Mouse (Mus musculus): ENCODE measurements around the gene Nox4. TPM values are rescaled to one million over a fixed set of nuclear protein-coding genes. Genes with fewer than 3 reads are reported as not detected.
"Not testable (repeated sequence)": the region's sequence is repeated elsewhere in the genome, so short reads cannot be mapped to it uniquely, and the experiment has no call there.

The Nox4 gene
- total RNA-seq, 2 experiments from 2014 or later: 0.86 to 1.7 TPM

- DNase-seq (ENCODE audit: low spot score in 2 of 2): no peak
These were observed 124.9 kb downstream of the Nox4 start for GRCm38 (mm10) chr7:87370789-87371188.

DNA sequence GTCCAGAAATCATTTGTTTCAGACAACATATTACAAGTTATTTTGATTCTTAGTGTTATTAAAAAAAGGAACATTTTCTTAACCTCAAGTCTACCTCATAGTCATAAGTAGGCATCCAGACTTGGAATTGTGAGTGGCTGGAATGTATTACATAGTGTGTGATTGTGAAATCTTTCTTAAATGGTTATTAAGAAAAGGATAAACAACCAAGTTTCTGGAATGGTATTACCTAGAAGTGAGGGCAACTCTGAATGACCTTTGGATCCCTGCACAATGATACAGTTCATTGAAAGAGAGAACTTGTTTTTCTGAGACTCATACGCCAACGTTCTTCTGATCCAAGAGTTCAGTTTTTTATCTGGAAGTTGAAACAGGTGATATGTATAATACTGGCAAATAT lies 125.4 kb downstream of the Nox4 start:
- no peak for DNase-seq (ENCODE audit: low spot score in 2 of 2)

- DNase-seq (ENCODE audit: low spot score in 2 of 2): no peak
These were observed 128.4 kb downstream of the Nox4 start for GRCm38 (mm10) chr7:87374322-87374721.

DNA sequence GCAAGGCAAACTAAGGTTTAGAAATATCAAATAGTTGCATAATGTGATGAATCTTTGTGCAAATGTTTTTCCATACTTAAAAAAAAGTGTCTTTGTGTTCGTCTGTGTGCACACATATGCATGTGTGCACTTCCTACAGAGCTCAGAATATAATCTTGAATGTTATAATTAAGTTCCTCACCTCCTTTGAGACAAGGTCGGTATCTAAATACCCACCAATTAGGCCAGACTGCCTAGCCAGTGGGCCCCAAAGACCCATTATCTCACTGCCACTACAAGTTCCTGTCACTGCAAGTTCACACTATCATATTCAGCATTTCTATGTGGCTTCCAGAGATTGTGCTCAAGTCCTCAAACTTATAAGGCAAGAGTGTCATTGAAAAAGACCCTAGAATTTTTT lies 129.0 kb downstream of the Nox4 start:
- DNase-seq (ENCODE audit: low spot score in 2 of 2): no peak

GRCm38 (mm10) chr7:87397023-87397422 lies 151.1 kb downstream of the Nox4 start:
- no peak for DNase-seq (ENCODE audit: low spot score in 2 of 2)

DNA sequence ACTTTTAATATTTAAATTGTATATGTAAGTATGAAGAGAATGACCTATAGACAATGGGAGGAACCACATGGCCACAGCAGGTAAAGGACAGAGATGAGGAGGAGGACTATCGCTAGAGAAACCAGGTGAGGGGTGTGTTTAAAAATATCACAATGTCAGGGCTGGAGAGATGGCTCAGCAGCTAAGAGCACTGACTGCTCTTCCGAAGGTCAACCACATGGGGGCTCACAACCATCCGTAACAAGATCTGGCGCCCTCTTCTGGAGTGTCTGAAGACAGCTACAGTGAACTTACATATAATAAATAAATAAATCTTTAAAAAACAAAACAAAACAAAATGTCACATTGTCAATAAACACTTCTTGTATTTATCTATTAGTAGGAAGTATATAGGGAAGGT lies 165.5 kb downstream of the Nox4 start:
- not testable (repeated sequence) for DNase-seq (ENCODE audit: low spot score in 2 of 2)

DNA sequence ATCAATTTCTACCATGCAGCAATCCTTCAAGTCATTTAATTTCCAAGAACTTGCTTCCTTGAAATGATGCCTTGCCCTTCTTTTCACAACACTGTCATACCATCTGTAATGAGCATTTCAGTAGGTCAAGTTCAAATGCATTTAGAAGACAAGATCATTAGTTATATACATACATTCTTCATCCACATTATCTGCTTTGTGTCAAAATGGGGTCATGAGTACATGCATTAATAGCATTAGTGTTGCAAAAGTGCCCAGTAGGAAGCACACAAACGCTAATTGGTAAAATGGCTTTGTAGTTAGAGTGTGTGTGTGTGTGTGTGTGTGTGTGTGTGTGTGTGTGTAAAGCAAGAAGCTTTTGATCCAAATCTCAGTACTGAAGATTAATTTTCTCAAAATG lies 167.4 kb downstream of the Nox4 start:
- no peak for DNase-seq (ENCODE audit: low spot score in 2 of 2)

Other genes with a start within 250 kb of the Nox4 start
- not detected for gene Vmn2r79, start 250.0 kb upstream of the Nox4 start, total RNA-seq (2021)
- not detected for gene Tyr, start 247.4 kb downstream of the Nox4 start, total RNA-seq (2021)

Data from adrenal gland, adult 18-20 months (tissue).